Mouse (Mus musculus) MEL (cell line): ENCODE measurements at regions not wholly inside any gene's neighbourhood (a gene's known extent, or its start where the extent isn't known, plus 50 kb on each side); places are given as distances from the start of the nearest gene placed in this dataset.

ENCODE experiments used
- EP300 ChIP-seq, 2 experiments: IDR thresholded peaks; 2 replicates each; pipeline ENCODE4 v1.6.1; 2011; ENCODE audit warnings: improper control_type of control experiment in 2 of 2, low read length in 2 of 2, low read depth in 1 of 2, mild to moderate bottlenecking in 1 of 2
- ETS1 ChIP-seq: IDR thresholded peaks from 2 replicates; pipeline ENCODE4 v1.6.1; 2012; ENCODE audit warnings: low read depth, mild to moderate bottlenecking, inconsistent platforms, low read length, improper control_type of control experiment, moderate library complexity

DNA sequence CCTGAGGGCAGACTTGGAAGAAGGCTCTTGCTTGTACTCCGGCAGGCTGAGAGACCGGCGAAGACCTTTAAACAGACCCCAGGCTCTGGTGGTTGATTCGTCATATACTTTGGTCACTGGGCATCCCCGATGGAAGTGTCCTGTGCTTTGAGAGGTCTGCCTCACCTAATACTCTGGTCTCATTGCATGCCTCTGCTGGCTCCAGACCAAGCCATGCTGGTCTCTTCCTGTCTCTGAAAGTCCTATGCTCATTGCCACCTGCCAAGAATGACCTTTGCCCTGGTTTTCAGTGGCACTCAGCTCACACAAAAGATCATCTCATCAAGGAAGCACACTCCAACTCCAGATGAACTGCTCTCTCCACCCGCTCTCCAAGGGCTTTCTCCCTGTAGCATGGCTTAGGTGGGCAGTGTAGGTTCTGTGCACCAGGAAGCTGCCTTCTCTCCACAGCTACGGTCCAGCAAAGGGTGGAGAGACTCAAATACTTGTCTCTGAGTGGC is 126.0 kb upstream of the Rcn1 start:
- TF ChIP-seq ETS1 (no peak), EP300 (IDR thresholded peaks at IDR 0.05; ENCODE audit: low read depth in 1 of 2, low read length in 2 of 2) (no peak)
